Mouse (Mus musculus): ENCODE measurements around the gene Slc18a2.

Gene Slc18a2

DNA sequence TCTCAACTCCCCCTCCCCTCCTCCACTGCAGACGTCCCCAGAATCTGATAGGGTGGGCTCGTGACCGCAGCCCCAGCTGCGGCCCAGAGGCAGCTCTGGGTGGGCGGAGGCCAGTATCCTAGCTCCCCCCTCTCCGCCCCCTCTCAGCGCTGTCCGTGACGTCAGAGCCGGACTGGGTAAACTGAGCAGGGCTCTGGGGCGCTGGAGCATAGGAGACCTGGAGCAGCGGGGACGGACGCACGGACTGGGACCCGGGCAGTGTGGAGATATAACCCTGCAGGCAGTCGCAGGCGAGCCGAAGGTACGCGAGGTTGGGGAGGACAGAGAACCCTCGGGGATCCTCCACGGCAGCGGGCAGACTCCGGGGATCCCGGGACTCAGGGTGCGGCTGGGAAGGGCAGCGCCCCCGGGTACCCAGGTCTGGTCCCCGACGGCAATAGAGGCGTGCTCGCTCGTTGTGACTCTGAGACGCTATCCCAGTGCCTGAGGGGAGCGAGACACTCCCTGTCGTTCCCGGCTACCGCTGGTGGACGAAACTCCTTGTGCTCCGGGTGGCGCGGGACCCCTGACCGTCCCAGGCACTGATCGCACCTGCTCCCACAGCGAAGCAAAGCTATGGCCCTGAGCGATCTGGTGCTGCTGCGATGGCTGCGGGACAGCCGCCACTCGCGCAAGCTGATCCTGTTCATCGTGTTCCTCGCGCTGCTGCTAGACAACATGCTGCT, at the start of gene Slc18a2:
Gene Slc18a2 (plus strand): TSS at position 179 of the 725 bp plus-strand sequence.
- no peak for TF ChIP-seq GATA4 (IDR thresholded peaks at IDR 0.05; ENCODE audit: insufficient replicate concordance, low read length)

DNA sequence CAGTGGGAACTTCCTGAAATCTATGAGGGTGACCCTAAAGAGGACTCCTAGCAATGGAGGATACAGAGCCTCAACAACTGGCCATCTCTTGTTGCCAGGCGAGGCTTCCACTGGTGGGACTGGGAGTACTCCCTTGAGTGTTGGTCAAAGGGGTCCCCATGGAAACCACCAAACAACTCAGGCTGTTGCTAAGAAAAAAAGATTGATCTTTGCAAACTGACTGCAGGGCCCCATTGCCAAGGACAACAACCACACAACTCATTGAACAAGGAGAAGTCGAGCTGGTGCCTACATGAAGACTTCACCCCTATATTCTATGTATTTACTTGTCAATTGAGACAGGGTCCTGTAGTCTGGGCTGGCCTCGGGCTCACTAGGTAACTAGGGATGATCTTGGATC, 43.8 kb upstream of the Slc18a2 start:
- no peak for TF ChIP-seq GATA4 (IDR thresholded peaks at IDR 0.05; ENCODE audit: insufficient replicate concordance, low read length)

DNA sequence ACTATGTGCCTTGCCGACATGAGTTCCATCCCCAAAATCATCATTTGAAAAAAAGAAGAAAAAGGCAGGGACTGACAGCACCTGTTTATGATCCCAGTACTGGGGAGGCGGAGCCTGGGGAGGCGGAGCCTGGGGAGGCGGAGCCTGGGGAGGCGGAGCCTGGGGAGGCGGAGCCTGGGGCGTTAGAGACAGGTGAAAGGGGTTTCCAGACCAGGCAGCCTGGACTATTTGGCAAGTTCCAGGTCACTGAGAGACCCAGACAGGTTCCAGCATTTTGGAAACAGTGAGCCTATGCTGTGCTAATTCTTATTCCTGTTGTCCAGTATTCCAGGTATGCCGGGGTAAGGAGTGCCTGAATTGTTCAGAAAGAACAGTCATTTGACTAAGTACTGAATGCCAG, 41.7 kb upstream of the Slc18a2 start, which contains the start of gene Kcnk18:
Gene Kcnk18 (plus strand): TSS at position 224 of the 400 bp plus-strand sequence.
- no peak for TF ChIP-seq GATA4 (IDR thresholded peaks at IDR 0.05; ENCODE audit: insufficient replicate concordance, low read length)

DNA sequence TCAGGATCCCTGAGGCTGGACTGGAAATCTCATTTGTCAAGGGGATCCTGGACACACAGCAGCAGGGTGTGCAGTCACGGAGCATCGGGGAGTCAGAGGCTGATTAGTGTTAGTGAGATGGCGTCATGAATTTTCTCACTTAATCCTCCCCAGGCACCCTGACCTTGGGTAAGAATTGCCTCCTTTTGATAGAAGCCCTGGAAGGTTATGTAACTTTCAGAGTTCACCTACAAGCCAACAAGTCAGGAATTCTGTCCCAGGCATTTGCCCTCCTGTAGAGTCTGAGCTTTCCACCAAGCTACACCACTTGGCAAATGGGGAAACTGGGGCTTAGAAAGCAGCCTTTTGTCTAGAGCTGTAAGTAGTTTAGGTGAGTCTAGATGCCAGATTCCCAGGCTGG, 39.6 kb upstream of the Slc18a2 start:
- no peak for TF ChIP-seq GATA4 (IDR thresholded peaks at IDR 0.05; ENCODE audit: insufficient replicate concordance, low read length)

DNA sequence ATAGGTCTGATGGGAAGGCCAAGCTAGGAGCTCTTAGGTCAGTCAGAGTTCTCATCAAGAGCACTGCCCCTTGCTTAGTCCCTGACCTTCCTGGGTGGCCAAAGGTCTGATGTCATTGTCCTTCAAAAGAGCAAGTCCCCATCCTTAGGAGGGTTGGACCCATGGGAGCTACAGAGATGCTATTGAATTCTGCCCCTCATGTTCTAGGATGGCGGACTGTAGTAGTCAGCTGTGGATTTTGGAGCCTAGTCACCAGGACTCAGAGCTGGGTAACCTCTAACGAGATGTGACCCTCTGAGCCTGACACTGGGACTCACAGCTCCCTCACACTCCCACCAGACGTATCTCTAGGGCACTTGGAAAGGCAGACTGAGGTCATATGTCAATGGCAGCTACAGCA, 32.3 kb upstream of the Slc18a2 start:
- no peak for TF ChIP-seq GATA4 (IDR thresholded peaks at IDR 0.05; ENCODE audit: insufficient replicate concordance, low read length)

DNA sequence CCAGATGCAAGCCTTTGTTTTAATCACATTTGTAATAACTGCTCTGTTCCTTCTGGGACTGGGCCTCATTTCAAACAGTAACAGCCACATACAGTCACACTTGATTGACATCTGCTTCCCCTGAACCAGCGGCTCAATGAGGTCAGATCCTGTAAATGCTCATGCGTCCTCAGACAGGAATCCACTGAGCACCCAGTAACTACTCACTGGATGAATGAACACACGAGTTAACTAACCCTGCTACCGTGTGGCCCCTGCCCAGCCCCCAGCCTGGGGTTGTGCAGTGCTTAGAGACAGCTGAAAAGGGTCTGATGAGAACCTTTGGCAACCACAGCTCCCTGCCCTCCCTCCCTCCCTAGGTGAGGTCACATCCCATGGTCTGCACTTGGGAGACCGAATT, 27.9 kb upstream of the Slc18a2 start:
- no peak for TF ChIP-seq GATA4 (IDR thresholded peaks at IDR 0.05; ENCODE audit: insufficient replicate concordance, low read length)

DNA sequence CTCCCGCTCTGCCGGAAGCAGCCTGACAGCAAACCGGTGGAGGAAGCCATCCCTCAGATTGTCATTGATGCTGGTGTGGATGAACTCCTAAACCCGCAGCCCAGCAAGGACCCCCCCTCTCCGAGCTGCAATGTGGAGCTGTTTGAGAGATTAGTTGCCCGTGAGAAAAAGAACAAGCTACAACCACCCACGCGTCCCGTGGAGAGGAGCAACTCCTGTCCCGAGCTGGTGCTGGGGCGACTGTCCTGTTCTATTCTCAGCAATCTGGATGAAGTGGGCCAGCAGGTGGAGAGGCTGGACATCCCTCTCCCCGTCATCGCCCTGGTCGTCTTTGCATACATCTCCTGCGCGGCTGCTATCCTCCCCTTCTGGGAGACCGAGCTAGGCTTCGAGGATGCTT, 25.7 kb upstream of the Slc18a2 start:
- TF ChIP-seq GATA4 (IDR thresholded peaks at IDR 0.05; ENCODE audit: insufficient replicate concordance, low read length) = no peak

DNA sequence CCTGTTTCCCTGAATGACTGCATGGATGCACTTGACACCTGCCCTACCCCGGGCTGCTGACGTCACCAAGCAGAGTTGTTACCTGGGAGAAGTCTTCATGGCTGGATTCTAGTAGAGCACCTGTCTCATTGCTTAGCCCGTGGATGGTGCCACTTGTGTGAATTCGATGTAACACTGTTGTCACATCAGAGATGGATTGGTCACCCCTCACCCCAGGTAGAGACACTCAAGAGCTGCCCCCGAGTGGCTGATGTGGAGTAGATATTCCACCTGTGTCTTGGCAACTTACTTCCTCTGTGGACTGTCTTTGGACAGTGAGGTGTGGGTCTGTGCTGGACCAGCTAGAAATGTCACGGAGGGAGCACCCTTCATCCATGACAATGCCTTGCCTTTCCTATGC, 24.6 kb upstream of the Slc18a2 start:
- TF ChIP-seq GATA4 (IDR thresholded peaks at IDR 0.05; ENCODE audit: insufficient replicate concordance, low read length) = no peak

DNA sequence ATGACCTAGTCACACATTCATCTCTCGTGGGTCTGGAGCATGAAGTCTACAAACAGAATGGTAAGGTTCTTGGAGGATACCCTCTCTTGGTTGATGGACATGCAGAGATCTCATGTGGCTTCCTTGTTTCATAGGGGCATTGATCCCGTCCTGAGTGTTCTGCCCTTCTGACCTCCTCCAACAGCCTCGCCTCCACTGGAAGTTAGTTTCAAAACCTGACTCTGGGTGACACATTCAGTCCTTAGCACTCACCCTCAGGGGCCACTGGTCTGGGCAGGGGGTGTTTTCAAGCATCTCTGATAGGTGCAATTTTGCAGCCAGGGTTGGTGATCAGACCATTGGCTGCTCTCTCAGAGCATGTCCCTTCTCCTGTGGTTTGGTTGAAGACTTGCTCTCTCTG, 22.1 kb upstream of the Slc18a2 start:
- no peak for TF ChIP-seq GATA4 (IDR thresholded peaks at IDR 0.05; ENCODE audit: insufficient replicate concordance, low read length)

DNA sequence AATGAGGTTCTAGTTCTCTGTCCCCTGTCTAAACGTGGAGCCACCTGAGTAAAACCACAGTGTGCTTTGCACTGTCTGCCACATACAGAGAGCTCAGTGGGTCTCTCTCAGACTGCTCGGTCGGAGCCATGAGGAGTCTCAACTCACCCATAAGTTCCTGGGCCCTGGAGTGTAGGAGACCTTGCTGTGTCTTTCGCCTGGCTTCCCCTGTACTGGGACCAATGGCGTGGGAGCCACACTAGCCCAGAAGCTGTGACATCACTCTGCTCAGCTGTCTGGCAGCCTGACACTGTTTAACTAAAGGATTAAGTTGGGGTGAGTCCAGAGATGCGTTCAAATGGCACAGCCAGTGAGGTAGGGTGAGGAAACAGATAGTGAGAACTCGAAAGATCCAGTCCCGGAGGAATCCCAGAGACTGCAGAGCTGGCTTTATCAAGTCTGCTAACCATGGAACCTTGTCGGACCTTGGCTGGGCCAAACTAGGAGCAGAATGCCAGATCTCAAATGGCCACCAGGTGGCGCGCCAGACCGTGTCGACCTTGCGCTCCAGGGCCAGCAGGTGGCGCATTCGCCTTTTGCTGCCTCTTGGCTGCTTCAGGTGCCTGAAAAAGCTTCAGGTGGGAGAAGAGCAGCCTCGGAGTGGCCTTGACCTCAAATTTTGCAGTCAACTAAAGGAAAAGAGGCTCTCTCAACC, 21.4 kb upstream of the Slc18a2 start:
- no peak for TF ChIP-seq GATA4 (IDR thresholded peaks at IDR 0.05; ENCODE audit: insufficient replicate concordance, low read length)

DNA sequence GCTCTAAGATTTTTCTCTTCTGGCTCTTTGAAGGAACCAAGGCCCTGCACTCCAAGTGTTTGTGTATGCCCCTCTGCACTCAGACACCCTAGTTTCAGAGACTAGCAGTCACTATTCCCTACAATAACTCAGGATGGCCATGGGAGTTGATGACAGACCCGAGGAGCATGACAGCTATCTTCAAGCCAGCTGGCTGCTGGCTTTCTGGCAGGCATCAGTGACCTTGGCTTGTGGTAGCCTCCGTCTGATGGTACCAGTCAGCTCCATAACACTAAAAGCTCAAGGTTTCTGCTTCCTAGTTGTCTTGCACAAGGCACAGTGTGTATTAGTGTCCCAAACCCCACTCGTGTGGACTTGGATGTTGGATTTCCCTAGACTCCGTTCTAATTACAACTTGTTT, 18.7 kb upstream of the Slc18a2 start:
- TF ChIP-seq GATA4 (IDR thresholded peaks at IDR 0.05; ENCODE audit: insufficient replicate concordance, low read length) = no peak

DNA sequence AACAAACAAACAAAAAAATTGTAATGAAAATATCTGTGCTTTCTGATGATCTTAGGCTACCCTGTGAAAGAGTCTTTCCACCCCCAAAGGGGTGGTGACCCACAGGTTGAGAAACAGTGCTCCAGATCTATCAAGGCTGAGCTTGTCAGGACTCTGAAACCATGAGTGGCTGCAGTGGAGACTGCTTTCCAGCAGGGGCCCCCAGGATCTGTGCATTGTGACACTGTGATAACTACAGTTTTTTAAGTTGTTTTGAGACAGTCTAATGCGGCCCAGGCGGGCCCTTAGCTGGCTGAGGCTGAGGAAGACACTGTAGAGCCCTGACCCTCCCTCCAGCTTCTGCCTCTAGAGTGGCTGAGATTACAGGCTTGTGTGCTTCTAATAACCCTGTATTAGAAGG, 17.6 kb upstream of the Slc18a2 start:
- no peak for TF ChIP-seq GATA4 (IDR thresholded peaks at IDR 0.05; ENCODE audit: insufficient replicate concordance, low read length)

DNA sequence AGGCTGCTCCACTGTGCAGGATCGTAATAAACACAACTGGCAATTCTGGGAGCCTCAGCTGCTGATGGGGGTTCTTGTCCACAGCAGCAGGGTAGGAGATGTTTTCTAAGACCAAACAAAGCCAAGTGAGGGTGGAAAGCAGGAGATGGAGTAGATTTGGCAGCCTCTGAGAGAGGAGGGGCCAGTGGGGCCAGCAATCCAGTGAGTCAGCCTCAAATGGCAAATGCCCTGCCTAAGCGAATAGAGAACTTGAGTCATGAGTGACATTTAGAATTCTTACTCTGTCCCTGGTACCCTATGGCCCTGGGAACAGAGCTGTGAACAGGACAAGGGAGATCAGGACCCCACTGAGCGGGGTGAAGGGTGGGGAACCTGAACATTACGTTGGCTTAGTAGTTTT, 12.6 kb upstream of the Slc18a2 start:
- TF ChIP-seq GATA4 (IDR thresholded peaks at IDR 0.05; ENCODE audit: insufficient replicate concordance, low read length) = no peak

DNA sequence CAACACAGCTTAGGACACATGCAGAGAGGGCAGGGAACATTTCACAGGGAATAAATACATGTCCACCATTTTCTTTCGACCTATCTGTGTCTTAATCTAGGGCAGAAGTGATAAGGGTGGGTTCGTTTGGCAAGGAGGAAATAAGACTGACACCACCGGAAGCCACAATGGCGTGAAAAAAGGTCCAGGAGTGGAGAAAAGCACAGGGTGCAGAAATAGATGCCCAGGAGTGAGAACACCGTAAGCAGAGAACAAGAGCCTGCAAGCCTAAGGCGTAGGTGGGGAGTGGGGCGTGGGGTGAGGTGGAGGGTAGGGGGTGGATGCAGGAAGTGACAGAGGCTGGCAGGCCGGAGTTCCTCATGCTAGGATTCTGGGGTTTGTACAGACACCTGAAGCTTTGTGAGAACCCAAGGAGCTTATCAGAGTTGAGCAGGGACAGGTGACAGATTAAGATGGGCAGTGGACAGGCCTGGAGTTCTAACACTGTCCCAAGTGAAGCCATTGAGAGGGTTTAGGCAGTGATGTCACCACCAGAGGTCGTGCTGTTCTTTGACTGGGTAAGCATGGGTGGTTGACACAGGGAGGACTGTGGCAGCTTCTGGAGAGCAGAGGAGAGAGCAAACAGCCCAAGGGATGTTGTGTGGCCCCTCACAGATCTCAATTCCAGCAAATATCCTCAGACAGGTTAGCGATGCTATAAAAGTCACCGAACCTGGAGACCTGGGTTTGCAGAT, 12.0 kb upstream of the Slc18a2 start:
- TF ChIP-seq GATA4 (IDR thresholded peaks at IDR 0.05; ENCODE audit: insufficient replicate concordance, low read length) = no peak

DNA sequence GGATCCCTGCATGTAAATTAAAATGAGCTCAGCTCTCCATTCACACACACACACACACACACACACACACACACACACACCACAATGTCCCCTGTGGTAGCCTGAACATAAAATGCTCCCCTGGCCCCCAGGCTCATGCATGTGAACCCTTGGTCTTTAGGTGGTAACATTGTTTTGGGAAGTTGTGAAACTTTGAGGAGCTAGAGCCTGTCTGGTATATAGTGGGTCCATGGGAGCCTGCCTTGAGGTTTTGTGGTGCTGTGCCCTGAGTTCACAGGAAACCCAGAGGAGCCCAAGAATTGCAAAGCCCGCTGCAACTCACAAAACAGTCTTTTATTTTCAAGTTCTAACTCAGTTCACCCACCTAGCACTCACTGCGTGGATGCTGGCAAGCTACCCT, 8.0 kb upstream of the Slc18a2 start:
- TF ChIP-seq GATA4 (IDR thresholded peaks at IDR 0.05; ENCODE audit: insufficient replicate concordance, low read length) = no peak

DNA sequence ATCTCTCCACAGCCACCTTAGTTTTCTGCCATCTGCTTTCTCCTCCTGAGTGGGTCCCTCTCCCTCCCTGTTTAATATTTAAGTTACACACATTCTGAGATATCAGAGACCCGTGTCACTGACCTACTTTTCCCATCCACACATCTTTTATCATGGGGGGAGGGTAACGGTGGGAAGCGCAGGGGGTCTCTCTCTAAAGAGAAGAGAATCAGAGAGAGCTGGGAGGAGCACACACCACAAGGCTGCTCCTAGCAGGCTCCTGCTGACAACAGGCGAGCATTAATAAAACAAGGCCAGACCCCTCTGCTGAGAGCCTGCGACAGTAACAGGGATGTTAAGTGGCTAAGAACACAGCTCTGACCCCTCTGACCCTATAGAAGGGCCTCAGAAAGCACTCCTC, 1.1 kb upstream of the Slc18a2 start:
- no peak for TF ChIP-seq GATA4 (IDR thresholded peaks at IDR 0.05; ENCODE audit: insufficient replicate concordance, low read length)
